Mouse (Mus musculus) erythroblast, embryonic 14.5 days (primary cell): ENCODE measurements at regions not wholly inside any gene's neighbourhood (a gene's known extent, or its start where the extent isn't known, plus 50 kb on each side); places are given as distances from the start of the nearest gene placed in this dataset.

Experiments used
- GATA1 ChIP-seq: IDR thresholded peaks from 2 replicates; pipeline ENCODE4 v1.6.1; 2012; ENCODE audit warnings: low read length, inconsistent platforms, mixed read lengths
- TAL1 ChIP-seq: IDR thresholded peaks from 3 replicates; pipeline ENCODE4 v1.6.1; 2012; ENCODE audit warnings: low read length, inconsistent platforms, mixed read lengths

GRCm38 (mm10) chr1:179887921-179888320, 72.4 kb upstream of the Cdc42bpa start:
- no peak for TF ChIP-seq GATA1
- no peak for TF ChIP-seq TAL1
